Mouse (Mus musculus) MEL-GATA-1-ER (cell line): ENCODE measurements around the gene Lurap1l.

ENCODE experiments used
- DNase-seq: peaks from one replicate; pipeline ENCODE4 v3.0.0-alpha.2; 2012; ENCODE audit warnings: low read depth; ENCODE audit errors: extremely low read depth

Gene Lurap1l

DNA sequence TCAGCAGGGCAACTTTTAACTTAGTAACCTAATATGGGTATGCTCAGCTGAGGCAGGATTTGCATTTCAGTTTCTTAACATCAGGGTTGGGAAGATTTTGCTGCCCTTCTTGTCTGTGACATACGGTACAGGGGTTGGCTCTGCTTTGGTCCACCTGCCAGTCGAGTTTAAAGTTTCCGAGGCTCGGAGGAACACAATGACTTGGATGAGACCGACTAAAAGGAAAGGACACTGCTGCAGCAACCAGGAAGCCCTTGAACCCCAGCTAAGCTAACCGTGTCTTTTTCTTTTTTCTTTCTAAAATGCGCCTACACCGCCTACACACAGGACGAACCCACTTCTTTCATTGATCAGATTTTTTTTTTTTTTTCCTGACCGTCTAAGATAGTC, at the start of gene Lurap1l:
TSS of gene Lurap1l (plus strand) at position 166 of the 390 bp plus-strand sequence.
- DNase-seq, result no peak

DNA sequence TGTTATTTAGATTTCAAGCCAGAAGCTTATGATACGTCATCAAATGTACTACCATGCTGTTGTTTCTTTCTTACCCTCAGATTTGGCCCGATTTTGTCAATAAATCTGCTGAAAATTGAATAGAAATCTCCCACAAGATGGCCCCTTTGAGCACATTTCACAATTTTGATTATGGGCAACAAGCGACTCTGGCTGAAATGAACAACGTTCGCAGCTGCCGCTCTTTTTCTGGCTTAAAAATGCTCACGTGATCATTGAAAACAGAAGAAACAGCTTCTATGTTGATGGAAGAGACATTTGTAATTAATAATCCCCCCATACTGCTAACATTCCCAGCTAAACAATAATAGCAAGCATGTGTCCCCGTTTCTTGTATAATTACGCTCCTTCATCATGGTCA, 47.5 kb upstream of the Lurap1l start:
- DNase-seq, result no peak

GRCm38 (mm10) chr4:80863906-80864305, 46.5 kb upstream of the Lurap1l start:
- no peak for DNase-seq

- no peak for DNase-seq
Measured at GRCm38 (mm10) chr4:80864511-80864922, 45.9 kb upstream of the Lurap1l start.

DNA sequence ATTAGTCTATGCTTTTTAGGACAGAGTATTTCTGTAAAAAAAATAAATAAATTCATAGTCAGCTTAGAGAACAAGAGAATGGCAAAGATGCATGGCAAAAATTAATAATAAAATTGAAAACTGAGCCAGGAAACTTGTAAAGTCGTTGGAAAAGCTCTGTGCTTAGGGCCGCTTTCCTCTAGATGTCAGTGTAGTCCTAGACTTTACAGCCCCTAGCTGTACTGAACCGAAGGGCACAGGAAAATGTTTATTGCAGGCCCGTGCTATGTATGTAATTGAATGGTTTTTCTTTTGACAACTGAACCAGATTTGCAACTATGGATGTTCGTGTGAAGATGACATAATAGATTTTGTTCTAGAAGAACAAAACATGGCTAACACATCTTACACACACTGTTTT, 44.4 kb upstream of the Lurap1l start:
- DNase-seq, result no peak

- no peak for DNase-seq
Measured at GRCm38 (mm10) chr4:80869598-80869997, 40.8 kb upstream of the Lurap1l start.

DNA sequence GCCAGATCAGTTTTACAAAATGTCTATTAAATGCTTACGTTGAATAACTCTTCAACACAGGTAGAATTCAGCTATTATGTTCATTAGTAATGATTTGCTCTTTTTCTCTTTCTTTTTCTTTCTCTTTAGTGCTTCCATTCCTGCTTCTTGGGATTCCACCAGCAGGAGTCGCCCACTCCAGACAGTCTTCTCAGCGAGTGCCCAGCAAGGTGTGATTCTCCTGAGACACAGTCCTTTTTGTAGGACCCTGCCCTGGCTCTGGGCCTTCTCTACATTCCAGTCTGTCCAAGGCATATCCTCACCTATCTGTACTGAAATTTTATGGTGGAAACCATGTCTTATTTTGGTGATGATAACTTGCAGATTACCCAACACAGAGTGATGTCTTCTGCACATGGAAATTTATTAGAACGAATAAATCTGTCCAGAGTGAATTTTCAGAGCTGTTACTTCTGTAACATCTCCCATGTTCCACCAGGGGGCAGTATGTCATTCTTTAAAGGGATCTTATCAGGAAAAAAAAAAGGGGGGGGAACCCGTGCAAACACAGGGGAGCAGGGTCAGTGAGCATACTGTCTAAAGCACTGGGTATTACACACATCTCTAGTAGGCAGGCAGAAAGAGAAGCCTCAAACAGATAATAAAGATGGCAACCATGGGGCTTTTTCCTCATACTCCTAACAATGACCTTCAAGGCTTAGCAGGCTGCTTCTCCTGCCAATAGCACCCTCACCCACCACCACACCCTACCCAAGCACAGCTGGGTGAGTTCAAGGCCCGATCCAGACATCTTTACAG, 37.4 kb upstream of the Lurap1l start:
- DNase-seq, result no peak

- DNase-seq, result no peak
Measured at GRCm38 (mm10) chr4:80874121-80874859, 36.2 kb upstream of the Lurap1l start.

- DNase-seq, result no peak
Measured at GRCm38 (mm10) chr4:80875055-80875454, 35.4 kb upstream of the Lurap1l start.

DNA sequence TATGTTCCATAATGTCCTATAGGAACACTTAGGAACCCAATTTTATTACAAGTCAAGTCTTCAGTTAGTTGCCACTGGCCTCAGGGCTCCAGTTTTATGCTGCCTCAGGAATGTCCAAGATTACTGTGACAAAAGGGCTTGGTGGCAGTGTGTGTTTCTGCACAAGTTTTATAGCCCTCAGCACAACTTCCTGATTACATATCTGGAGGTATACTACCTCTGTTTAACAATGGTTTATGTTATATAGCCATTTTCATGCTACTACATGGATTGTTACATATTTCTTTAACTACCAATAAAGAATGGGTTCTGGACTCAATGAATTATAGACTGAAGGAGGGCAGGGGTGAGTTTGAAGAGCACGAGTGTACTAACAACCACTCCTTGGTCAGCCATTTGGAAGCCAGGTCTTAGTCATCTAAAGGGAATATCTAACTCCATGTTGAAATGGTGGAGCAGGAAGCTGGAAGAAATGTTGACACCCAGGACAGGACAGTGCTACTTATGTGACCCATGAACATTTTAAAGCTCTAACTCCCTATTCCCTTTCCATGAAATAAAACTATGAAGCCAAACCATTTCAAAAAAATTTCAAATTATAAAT, 28.3 kb upstream of the Lurap1l start:
- DNase-seq, result no peak

DNA sequence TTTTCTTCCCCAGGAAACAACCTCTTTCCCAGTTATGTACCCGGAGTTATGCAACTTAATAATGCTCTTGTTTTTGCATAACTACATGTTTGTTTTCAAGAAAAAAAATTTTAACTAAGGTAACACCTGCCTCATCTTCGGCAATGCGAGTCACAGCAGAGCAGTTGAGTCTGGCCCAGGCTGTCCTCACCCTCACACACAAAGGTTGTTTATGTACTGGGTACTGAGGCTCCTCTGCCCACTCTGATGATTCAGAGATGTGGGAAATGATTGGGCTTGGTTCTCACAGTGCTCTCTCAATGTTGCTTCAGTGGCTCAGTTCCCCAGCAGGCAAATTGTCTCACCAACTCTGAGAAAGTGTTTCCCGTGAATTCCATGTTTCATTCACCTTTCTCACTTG, 23.8 kb upstream of the Lurap1l start:
- DNase-seq, result no peak

DNA sequence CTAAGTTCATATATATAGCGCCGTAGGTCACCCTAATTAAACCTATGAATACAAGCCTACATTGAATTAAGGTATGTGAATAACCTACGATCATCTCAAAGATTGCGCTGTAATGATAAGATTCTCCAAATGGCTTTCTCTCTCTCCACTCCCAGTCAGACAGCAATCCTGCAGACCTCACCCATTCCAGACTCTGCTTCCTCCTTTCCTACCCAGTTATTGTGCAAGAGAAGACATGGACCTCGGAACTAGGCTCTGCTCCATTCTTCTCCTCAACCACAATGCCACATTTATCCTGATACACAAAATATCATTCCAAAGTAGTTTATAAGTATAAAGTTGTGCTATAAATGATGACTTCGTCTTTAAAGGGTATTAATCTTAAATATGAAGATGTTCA, 19.4 kb upstream of the Lurap1l start:
- no peak for DNase-seq

GRCm38 (mm10) chr4:80895278-80895894, 15.1 kb upstream of the Lurap1l start:
- no peak for DNase-seq

DNA sequence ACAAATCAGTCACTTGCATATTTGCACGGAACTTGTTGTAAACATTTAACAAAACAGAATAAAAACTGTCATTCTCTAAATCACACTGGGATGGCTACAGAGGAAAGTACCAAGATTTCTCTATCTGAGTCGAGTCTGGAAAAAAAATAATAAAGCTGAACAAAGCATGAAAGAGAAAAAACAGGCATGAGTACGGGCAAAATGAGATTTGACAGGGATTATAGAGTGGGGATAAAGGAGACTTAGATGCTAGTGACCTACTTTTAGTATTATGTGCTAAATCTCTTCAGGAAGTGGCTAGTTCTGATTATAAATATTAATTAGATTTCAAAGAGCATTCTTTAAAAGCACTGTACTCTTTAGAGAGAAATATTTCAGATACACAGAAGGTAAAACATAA, 3.7 kb upstream of the Lurap1l start:
- no peak for DNase-seq

GRCm38 (mm10) chr4:80907973-80908372, 2.5 kb upstream of the Lurap1l start:
- DNase-seq, result no peak

DNA sequence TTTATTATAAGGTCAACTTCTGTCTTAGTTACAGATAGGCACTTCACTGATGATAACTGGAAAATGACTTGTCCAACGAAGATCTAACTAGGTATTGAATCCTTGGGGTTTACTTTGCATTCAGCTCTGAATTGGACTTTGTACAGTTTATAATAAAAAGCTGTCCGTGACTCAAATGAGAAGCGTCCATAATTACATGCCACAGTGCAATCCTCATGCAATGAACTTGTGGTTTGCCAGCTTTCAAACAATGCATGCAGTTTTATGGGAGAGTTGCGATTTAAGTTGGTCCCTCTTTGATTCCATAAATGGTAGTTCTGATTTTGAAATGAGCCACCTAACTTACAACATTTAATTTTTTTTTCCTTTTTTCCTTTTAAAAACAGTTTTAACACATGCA, 1.5 kb upstream of the Lurap1l start:
- DNase-seq, result no peak

GRCm38 (mm10) chr4:80910871-80911701, 640 bp downstream of the Lurap1l start:
- DNase-seq, result no peak

DNA sequence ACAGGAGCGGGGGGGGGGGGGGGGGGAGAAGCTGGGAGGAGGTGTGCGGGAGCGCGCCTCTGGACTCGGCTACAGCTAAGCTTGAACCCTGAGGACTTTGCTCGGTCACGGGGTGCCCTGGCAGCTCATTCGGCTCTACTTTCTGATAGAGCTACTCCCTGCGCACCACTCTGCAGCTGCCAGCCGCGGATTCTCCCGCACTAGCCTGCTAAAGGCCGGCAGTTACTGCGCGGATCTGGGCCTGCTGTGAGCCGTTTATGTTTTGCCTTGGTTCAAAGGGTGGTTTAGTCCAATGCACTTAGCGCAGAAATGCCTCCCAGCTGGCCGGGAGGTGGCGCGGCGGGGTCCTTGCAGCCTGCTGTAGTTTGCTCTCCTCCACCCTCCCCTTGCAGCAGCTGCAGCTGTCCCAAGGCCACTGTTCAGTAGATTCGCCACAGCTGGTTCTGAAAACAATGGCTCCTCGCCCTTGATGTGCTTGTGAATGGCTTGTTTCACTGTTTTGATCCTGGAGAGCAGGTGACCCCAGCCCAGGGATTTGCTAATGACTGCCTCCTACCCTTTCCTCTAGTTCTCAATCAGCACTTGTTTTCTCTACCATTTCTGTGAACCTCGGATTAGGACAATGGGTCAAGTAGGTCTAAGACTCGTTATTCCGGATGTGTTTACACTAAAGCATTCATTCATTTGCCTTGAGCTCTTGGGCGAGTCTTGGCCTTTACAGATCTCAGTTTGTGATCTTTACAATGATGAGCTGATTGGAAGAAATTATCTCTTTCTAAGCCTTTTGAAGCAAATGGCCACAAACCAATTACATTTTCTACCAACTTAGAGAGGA, 1.5 kb downstream of the Lurap1l start:
- no peak for DNase-seq

- no peak for DNase-seq
Measured at GRCm38 (mm10) chr4:80915211-80915610, 4.8 kb downstream of the Lurap1l start.

DNA sequence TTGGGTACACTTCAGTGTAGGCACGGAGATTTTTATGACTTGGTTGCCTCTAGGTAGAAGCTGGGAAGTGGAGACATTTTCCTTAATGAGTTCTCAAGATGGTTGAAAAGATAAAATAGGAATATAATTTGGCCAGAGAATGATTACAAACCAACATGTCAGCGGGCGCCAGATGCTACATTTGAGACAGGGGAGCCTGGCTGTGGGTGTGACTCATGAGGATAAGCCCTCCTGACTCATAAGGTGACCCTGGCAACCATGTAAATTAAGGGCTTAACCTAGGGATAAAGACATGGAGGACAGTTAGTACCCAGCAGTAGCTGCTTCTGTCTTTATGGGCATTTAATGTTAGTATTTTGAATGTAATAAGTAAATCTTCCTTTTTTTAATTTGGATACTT, 6.2 kb downstream of the Lurap1l start:
- no peak for DNase-seq
